Mouse (Mus musculus) neural tube, embryonic 14.5 days (tissue): ENCODE measurements at regions not wholly inside any gene's neighbourhood (a gene's known extent, or its start where the extent isn't known, plus 50 kb on each side); places are given as distances from the start of the nearest gene placed in this dataset.

ENCODE experiments used
- ATAC-seq: fragments of 200-750 bp; cut with Nextera tagmentation; 2 replicates; pipeline ENCODE4 v1.8.0; 2017; ENCODE audit warnings: low read depth, mild to moderate bottlenecking, moderate TSS enrichment, moderate library complexity
- H3K27ac ChIP-seq: fragments of 300-500 bp; sonication (generic); 2 replicates; pipeline ENCODE4 v1.5.1; 2014; ENCODE audit warnings: low read depth, mild to moderate bottlenecking, control low read depth, low read length, moderate library complexity, mixed read lengths
- H3K27me3 ChIP-seq: fragments of 300-500 bp; sonication (generic); 2 replicates; pipeline ENCODE4 v1.6.1; 2014; ENCODE audit warnings: low read length; ENCODE audit not compliant: control insufficient read depth, insufficient read depth
- H3K36me3 ChIP-seq: fragments of 300-500 bp; sonication (generic); 2 replicates; pipeline ENCODE4 v1.6.1; 2014; ENCODE audit warnings: low read length, mixed read lengths; ENCODE audit not compliant: control insufficient read depth, insufficient read depth
- H3K4me1 ChIP-seq: fragments of 300-500 bp; sonication (generic); 2 replicates; pipeline ENCODE4 v1.6.1; 2014; ENCODE audit warnings: low read length; ENCODE audit not compliant: control insufficient read depth, insufficient read depth
- H3K4me2 ChIP-seq: fragments of 300-500 bp; sonication (generic); 2 replicates; pipeline ENCODE4 v1.6.1; 2014; ENCODE audit warnings: mild to moderate bottlenecking, low read depth, low read length, control low read depth
- H3K4me3 ChIP-seq: fragments of 300-500 bp; sonication (generic); 2 replicates; pipeline ENCODE4 v1.5.1; 2014; ENCODE audit warnings: low read depth, low read length, control low read depth, mixed read lengths
- H3K9ac ChIP-seq: fragments of 300-500 bp; sonication (generic); replicated peaks from 2 replicates; pipeline ENCODE4 v1.6.1; 2014; ENCODE audit warnings: low read depth, mild to moderate bottlenecking, control low read depth, low read length, mixed read lengths
- H3K9me3 ChIP-seq: fragments of 300-500 bp; sonication (generic); 2 replicates; pipeline ENCODE4 v1.6.1; 2016; ENCODE audit warnings: low read length; ENCODE audit not compliant: control insufficient read depth
- WGBS: fragments of 180-500 bp; shearing (Covaris S2); extraction: QIAGEN DNeasy Blood & Tissue Kit; methylation state at CpG from one replicate; pipeline ENCODE4 v1.1.7; 2014; 5-methylcytosine and 5-hydroxymethylcytosine counted together

DNA sequence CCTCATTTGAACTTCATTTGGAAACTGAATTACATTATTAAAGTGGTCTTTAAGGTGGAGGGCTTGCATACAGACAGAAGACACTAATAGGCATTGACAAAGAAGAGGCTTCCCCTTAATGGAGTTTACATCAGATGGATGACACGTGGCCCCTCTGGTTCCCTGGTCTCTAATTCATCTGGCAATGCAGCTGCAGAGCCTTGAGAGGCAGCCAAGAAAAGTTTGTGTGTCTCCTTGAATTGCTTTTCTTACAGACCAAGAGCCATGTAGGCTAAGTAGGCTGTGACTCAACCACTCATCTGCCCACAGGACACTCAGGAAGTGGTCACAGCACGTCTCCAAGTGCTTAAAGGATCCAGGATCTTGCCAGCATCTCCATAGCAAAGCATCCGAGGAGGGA lies 183.8 kb downstream of the Pdcd6ip start:
- H3K9me3 ChIP-seq = no peaks in the 10 kb centered on the region
- 76% methylated on average over 3 of the region's 3 CpGs for WGBS
- no peaks in the 10 kb centered on the region for H3K4me1 ChIP-seq
- no peak overlapping the region for H3K4me3 ChIP-seq
- no peak for ATAC-seq
- no peaks in the 10 kb centered on the region for H3K36me3 ChIP-seq
- no peak overlapping the region for H3K9ac ChIP-seq
- no peak overlapping the region for H3K4me2 ChIP-seq
- no peak overlapping the region for H3K27ac ChIP-seq
- no peaks in the 10 kb centered on the region for H3K27me3 ChIP-seq

DNA sequence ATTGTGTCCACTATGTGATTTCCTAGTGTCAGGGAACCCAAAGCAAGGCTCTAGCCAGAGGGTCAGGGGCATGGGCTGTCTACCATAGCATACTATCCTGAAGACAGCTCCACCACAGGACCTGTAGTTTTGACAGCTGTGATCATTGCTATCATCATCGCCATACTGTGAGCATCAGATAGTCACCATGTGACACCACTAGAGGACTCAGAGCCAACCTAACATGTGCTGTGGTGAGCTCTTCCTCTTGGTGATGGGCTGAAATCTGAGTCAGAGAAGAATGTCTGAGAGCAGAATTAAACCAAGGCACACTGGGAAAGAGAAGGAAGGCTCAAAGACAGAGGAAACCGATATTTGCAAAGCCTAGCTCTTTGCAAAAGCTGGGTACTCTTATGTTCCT lies 184.9 kb downstream of the Pdcd6ip start:
- ATAC-seq = no peak
- Histone ChIP-seq H3K9me3 (no peaks in the 10 kb centered on the region), H3K4me3 (no peak overlapping the region), H3K27ac (no peak overlapping the region), H3K9ac (no peak overlapping the region), H3K4me2 (no peak overlapping the region), H3K4me1 (no peaks in the 10 kb centered on the region), H3K27me3 (no peaks in the 10 kb centered on the region), H3K36me3 (no peaks in the 10 kb centered on the region)
- WGBS = 83% methylated on average over 2 of the region's 2 CpGs

DNA sequence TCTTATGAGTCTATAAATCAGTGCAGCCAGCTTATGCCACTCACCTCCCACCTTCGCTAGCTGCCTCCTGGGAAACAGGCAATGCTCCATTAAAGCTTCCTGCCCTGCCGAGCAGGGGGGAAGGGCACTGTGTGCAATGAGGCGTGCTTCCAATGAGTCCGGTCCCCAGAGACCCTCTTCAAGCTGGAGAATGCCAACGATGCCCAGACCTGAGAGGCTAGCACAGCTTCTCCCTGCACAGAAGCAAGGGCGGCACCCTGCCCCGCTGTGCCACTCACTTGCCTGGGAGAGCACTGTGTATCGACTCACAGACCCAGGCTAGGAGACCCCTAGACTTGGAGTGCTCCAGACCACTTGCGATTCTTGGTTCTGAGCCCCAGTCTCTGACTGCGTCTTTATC lies 188.3 kb downstream of the Pdcd6ip start:
- peak; percentile 46 for ATAC-seq
- no peak overlapping the region for H3K4me2 ChIP-seq
- no peak overlapping the region for H3K9ac ChIP-seq
- 49% methylated on average over 10 of the region's 10 CpGs for WGBS
- H3K4me3 ChIP-seq = no peak overlapping the region
- no peak overlapping the region for H3K27ac ChIP-seq
- H3K36me3 ChIP-seq = no peaks in the 10 kb centered on the region
- no peaks in the 10 kb centered on the region for H3K27me3 ChIP-seq
- no peaks in the 10 kb centered on the region for H3K4me1 ChIP-seq
- no peaks in the 10 kb centered on the region for H3K9me3 ChIP-seq

GRCm38 (mm10) chr9:113518482-113518881 lies 189.6 kb downstream of the Pdcd6ip start:
- Histone ChIP-seq H3K9me3 (no peaks in the 10 kb centered on the region), H3K36me3 (no peaks in the 10 kb centered on the region), H3K4me2 (no peak overlapping the region), H3K4me3 (no peak overlapping the region), H3K9ac (no peak overlapping the region), H3K27me3 (no peaks in the 10 kb centered on the region), H3K4me1 (no peaks in the 10 kb centered on the region), H3K27ac (no peak overlapping the region)
- 72% methylated on average over 3 of the region's 3 CpGs for WGBS
- no peak for ATAC-seq

GRCm38 (mm10) chr9:113517756-113518155 lies 190.3 kb downstream of the Pdcd6ip start:
- Histone ChIP-seq H3K4me1 (no peaks in the 10 kb centered on the region), H3K4me2 (no peak overlapping the region), H3K9me3 (no peaks in the 10 kb centered on the region), H3K9ac (no peak overlapping the region), H3K27me3 (no peaks in the 10 kb centered on the region), H3K27ac (no peak overlapping the region), H3K36me3 (no peaks in the 10 kb centered on the region), H3K4me3 (no peak overlapping the region)
- 96% methylated on average over 6 of the region's 6 CpGs for WGBS
- no peak for ATAC-seq

DNA sequence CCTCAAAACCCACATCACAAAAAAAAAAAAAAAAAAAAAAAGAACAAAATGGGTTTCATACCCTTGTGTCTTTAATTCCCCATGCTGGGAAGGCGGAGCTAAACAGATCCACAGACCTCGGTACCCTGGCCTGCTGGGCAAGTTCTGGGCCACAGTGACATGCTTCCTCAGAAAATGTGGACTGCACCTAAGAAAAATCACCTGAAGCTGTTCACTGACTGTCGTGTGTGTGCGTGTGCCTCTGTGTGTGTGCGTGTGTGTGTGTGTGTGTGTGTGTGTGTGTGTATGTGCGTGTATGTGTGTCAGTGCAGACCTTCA lies 192.4 kb downstream of the Pdcd6ip start:
- H3K27ac ChIP-seq = no peak overlapping the region
- H3K4me2 ChIP-seq = no peak overlapping the region
- no peak for ATAC-seq
- H3K9ac ChIP-seq = no peak overlapping the region
- H3K36me3 ChIP-seq = no peaks in the 10 kb centered on the region
- H3K9me3 ChIP-seq = no peaks in the 10 kb centered on the region
- H3K27me3 ChIP-seq = no peaks in the 10 kb centered on the region
- H3K4me3 ChIP-seq = no peak overlapping the region
- WGBS = 83% methylated on average over 6 of the region's 6 CpGs
- H3K4me1 ChIP-seq = no peaks in the 10 kb centered on the region

GRCm38 (mm10) chr9:113514846-113515702 lies 193.0 kb downstream of the Pdcd6ip start:
- WGBS = 76% methylated on average over 23 of the region's 23 CpGs
- H3K36me3 ChIP-seq = no peaks in the 10 kb centered on the region
- no peak overlapping the region for H3K9ac ChIP-seq
- no peaks in the 10 kb centered on the region for H3K4me1 ChIP-seq
- no peak overlapping the region for H3K4me3 ChIP-seq
- no peak overlapping the region for H3K27ac ChIP-seq
- no peak for ATAC-seq
- no peaks in the 10 kb centered on the region for H3K27me3 ChIP-seq
- no peak overlapping the region for H3K4me2 ChIP-seq
- H3K9me3 ChIP-seq = no peaks in the 10 kb centered on the region

DNA sequence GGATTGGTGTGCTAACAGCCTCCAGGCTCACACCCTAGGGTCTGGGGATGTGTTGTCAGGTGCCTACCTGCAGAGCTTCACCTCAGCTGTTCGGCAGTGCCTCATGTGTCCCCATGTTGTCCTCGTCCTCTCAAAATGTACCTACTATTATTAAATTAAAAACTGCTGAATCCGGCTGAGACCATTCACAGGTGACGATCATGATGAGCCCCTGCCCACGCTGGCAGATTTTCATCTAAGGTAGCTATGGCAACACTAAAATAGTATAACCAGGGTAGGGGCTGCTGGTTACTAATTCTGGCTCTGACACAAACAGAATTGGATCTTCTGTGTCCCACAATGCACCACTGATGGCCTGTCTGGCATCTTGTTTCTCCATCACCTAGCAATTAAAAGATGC lies 196.8 kb downstream of the Pdcd6ip start:
- Histone ChIP-seq H3K4me3 (no peak overlapping the region), H3K27ac (no peak overlapping the region), H3K4me2 (no peak overlapping the region), H3K36me3 (no peaks in the 10 kb centered on the region), H3K9ac (no peak overlapping the region), H3K4me1 (no peaks in the 10 kb centered on the region; the same call in 1 of the 2 replicates), H3K9me3 (no peaks in the 10 kb centered on the region), H3K27me3 (no peaks in the 10 kb centered on the region)
- WGBS = 78% methylated on average over 5 of the region's 5 CpGs
- ATAC-seq = no peak

DNA sequence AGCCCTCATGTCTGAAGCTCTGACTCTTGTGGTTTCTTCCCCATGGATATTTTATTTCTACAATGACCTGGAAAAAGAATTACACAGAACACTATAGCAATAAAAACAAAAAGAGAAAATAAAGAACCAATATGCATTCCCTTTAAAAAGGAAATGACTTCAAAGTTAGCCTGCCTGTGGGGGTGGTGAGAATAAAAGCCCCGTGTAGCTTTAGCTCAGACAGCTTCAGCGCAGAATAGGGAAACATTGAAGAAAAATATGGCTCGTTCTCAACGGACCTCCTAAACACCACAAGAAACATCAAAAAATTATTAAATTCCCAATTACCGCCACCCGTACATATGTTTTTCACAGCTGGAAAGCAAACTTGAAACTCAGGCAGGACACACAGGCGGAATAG lies 198.7 kb downstream of the Pdcd6ip start:
- Histone ChIP-seq H3K27ac (no peak overlapping the region), H3K9ac (no peak overlapping the region), H3K4me3 (no peak overlapping the region), H3K4me1 (no peaks in the 10 kb centered on the region; the same call in 1 of the 2 replicates), H3K36me3 (no peaks in the 10 kb centered on the region), H3K4me2 (no peak overlapping the region), H3K9me3 (no peaks in the 10 kb centered on the region), H3K27me3 (no peaks in the 10 kb centered on the region)
- no peak for ATAC-seq
- 70% methylated on average over 7 of the region's 7 CpGs for WGBS
